Mouse (Mus musculus) layer of hippocampus, adult 9-11 months (tissue): ENCODE measurements around the gene Ms4a14.
"Not testable (repeated sequence)": the region's sequence is repeated elsewhere in the genome, so short reads cannot be mapped to it uniquely, and the experiment has no call there.

ENCODE experiments used
- DNase-seq: peaks from one replicate; pipeline ENCODE4 v3.0.0; 2022

Gene Ms4a14

GRCm38 (mm10) chr19:11314354-11314753 is at the start of gene Ms4a14:
Ms4a14 (minus strand) TSS chr19:11314454.
- DNase-seq: no peak

GRCm38 (mm10) chr19:11362002-11362401 is 47.7 kb upstream of the Ms4a14 start:
- no peak for DNase-seq

- no peak for DNase-seq
Measured at GRCm38 (mm10) chr19:11360106-11360505, 45.9 kb upstream of the Ms4a14 start.

GRCm38 (mm10) chr19:11355730-11356129 is 41.5 kb upstream of the Ms4a14 start:
- no peak for DNase-seq

- DNase-seq: no peak
Measured at GRCm38 (mm10) chr19:11351878-11352277, 37.6 kb upstream of the Ms4a14 start.

GRCm38 (mm10) chr19:11349698-11350481 is 35.6 kb upstream of the Ms4a14 start:
- peak; percentile 55 for DNase-seq

- DNase-seq: no peak
Measured at GRCm38 (mm10) chr19:11343992-11344391, 29.7 kb upstream of the Ms4a14 start.

- DNase-seq: no peak
Measured at GRCm38 (mm10) chr19:11343147-11343546, 28.9 kb upstream of the Ms4a14 start.

GRCm38 (mm10) chr19:11335932-11336331 is 21.7 kb upstream of the Ms4a14 start, which contains the start of gene Ms4a7:
Ms4a7 (minus strand) TSS chr19:11336146.
- no peak for DNase-seq

- DNase-seq: no peak
Measured at GRCm38 (mm10) chr19:11321123-11321522, 6.9 kb upstream of the Ms4a14 start.

- DNase-seq: no peak
Measured at GRCm38 (mm10) chr19:11316786-11317185, 2.5 kb upstream of the Ms4a14 start.

GRCm38 (mm10) chr19:11308888-11309287 is 5.4 kb downstream of the Ms4a14 start:
- DNase-seq: no peak

- not testable (repeated sequence) for DNase-seq
Measured at GRCm38 (mm10) chr19:11299529-11299928, 14.7 kb downstream of the Ms4a14 start.

GRCm38 (mm10) chr19:11298939-11299338 is 15.3 kb downstream of the Ms4a14 start:
- no peak for DNase-seq

GRCm38 (mm10) chr19:11293616-11294015 is 20.6 kb downstream of the Ms4a14 start:
- DNase-seq: not testable (repeated sequence)

- DNase-seq: no peak
Measured at GRCm38 (mm10) chr19:11292990-11293389, 21.3 kb downstream of the Ms4a14 start.

- no peak for DNase-seq
Measured at GRCm38 (mm10) chr19:11283773-11284172, 30.5 kb downstream of the Ms4a14 start, which contains the start of gene Ms4a5. Ms4a5 (minus strand) TSS chr19:11283873.

- DNase-seq: no peak
Measured at GRCm38 (mm10) chr19:11280223-11280622, 34.0 kb downstream of the Ms4a14 start.

- DNase-seq: no peak
Measured at GRCm38 (mm10) chr19:11276431-11276830, 37.8 kb downstream of the Ms4a14 start.

GRCm38 (mm10) chr19:11266956-11267355 is 47.3 kb downstream of the Ms4a14 start:
- DNase-seq: no peak

GRCm38 (mm10) chr19:11266052-11266845 is 48.0 kb downstream of the Ms4a14 start, which contains the start of gene Ms4a1:
Ms4a1 (minus strand) TSS chr19:11266241.
- DNase-seq: no peak

GRCm38 (mm10) chr19:11264602-11265185 is 49.6 kb downstream of the Ms4a14 start:
- DNase-seq: no peak

- DNase-seq: no peak
Measured at GRCm38 (mm10) chr19:11263549-11263948, 50.7 kb downstream of the Ms4a14 start.
